Comparison of ENCODE assay signal across 12 mouse cellular contexts in the genomic region with DNA sequence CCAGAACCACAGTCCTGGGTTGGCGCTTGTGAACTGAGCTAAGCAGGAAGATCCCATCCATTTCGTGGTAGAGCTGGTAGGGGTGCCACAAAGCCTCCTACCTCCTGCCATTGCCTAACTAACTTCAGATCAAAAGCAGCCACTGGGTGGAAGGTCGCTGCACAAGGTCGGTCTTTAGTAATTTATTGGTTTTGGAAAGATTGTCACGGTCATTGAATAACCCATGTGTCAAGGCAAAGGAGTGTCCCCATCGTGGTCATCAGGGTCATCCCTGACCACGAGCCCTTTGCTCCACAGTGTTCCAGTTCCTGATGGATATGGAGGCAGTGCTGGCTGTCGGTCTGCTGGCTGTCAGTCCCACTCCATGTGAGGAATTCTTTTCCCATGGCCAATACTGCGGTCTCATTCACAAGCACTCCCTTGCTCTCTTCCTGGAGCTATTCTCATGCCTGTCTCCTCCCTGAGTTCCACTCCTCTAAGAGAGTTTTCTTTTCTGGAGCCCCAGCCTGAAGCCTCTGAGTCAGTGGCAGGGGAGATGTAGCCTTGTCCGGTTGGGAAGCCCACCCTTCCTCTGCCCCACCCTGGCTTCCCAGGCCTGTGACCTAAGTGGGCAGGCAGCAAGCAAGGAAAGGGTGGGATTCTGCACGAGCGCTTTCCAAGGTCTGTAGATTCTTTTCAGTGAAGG. TPM values are rescaled to one million over a fixed set of nuclear protein-coding genes. Genes with fewer than 3 reads are reported as not detected.
A peak's percentile ranks its signal among the peaks of the same experiment; 100 is the strongest.
DNase-seq lines count a peak whose midpoint lies in the region; ATAC-seq and TF ChIP-seq lines count a peak whose summit lies in the region.
"Had no signal": no experiment of that assay in that cellular context is flagged by ENCODE, and none has a peak within 500 bp of the region (broad histone marks: within the 10 kb centered on the region; RNA-seq: fewer than 3 reads in every experiment).

No protein-coding gene starts in this region.

- WGBS in heart, adult 2 months: 45% methylated on average over 12 of the region's 12 CpGs
- 78% methylated on average over 12 of the region's 12 CpGs for WGBS in heart, embryonic 11.5 days (ENCODE audit: insufficient replicate concordance)
- 70% methylated on average over 12 of the region's 12 CpGs for WGBS in heart, embryonic 13.5 days
- WGBS in liver, embryonic 16.5 days (ENCODE audit: insufficient replicate concordance): 44% methylated on average over 12 of the region's 12 CpGs

- H3K9me3 ChIP-seq in heart, embryonic 11.5 days (replicated peaks; ENCODE audit: control insufficient read depth, low read length): no peaks in the 10 kb centered on the region
- H3K9me3 ChIP-seq in ES-Bruce4 (replicated peaks; ENCODE audit: control insufficient read depth, insufficient read depth, low read length, poor library complexity, severe bottlenecking): no peaks in the 10 kb centered on the region
- no peaks in the 10 kb centered on the region for H3K9me3 ChIP-seq in heart, embryonic 13.5 days
- no peaks in the 10 kb centered on the region for H3K9me3 ChIP-seq in liver, embryonic 16.5 days (replicated peaks; ENCODE audit: control insufficient read depth, low read length)
- H3K9me3 ChIP-seq: embryonic facial prominence, embryonic 15.5 days; limb, embryonic 13.5 days had no signal

- H3K36me3 ChIP-seq in heart, adult 2 months (ENCODE audit: control insufficient read depth, insufficient read depth, low read length): peaks cover 39% of the 10 kb centered on the region
- H3K36me3 ChIP-seq in heart, embryonic 11.5 days (ENCODE audit: control insufficient read depth, insufficient read depth, low read length): peaks cover 8% of the 10 kb centered on the region; the same call in 1 of the 2 replicates
- peaks cover 13% of the 10 kb centered on the region for H3K36me3 ChIP-seq in ES-Bruce4 (ENCODE audit: control insufficient read depth, insufficient read depth, low read length, poor library complexity, severe bottlenecking)
- H3K36me3 ChIP-seq in heart, embryonic 13.5 days: peaks cover 35% of the 10 kb centered on the region
- H3K36me3 ChIP-seq in liver, embryonic 16.5 days (ENCODE audit: control insufficient read depth, insufficient read depth): no peaks in the 10 kb centered on the region

- intact Hi-C loops in heart, adult 2 months (cut with DNase I): loop anchor here (1.0 to 5.0 kb wide), 6 partner anchors 11 to 336 kb away; no protein-coding TSS in a partner anchor

- ATAC-seq in heart, embryonic 11.5 days (replicated peaks; ENCODE audit: insufficient number of reproducible peaks, low FRiP score, low TSS enrichment): no peak
- no peak for ATAC-seq in heart, embryonic 13.5 days (ENCODE audit: extremely low read depth, insufficient number of reproducible peaks, low FRiP score, low TSS enrichment)
- peak; percentile 79 for ATAC-seq in liver, embryonic 16.5 days (ENCODE audit: low read depth)
- no peak for ATAC-seq in CD4-positive, CD25-positive, alpha-beta regulatory T cell, adult 4 months

- no peak for TF ChIP-seq CTCF in heart, adult 2 months (IDR thresholded peaks at IDR 0.05)
- TF ChIP-seq CTCF in ES-Bruce4 (IDR thresholded peaks at IDR 0.05; ENCODE audit: low read depth, low read length): no peak

- TF ChIP-seq EP300 in heart, adult 2 months (IDR thresholded peaks at IDR 0.05; ENCODE audit: insufficient read depth, low read depth, low read length): 0 out of 2 replicates have a peak, but pooled peaks have one; percentile 6
- no peak for TF ChIP-seq EP300 in ES-Bruce4 (IDR thresholded peaks at IDR 0.05; ENCODE audit: insufficient read depth, low read depth, low read length)

- peak in 1 of 2 experiments; percentile 55 for DNase-seq in heart, adult 2 months
- no peak for DNase-seq in spleen, postnatal 36 days (ENCODE audit: low spot score in 2 of 2)
- no peak for DNase-seq in right cerebral cortex, postnatal 36 days (ENCODE audit: low spot score in 2 of 2)
- DNase-seq: cerebellum, postnatal 36 days; thymus, postnatal 4 days had no signal

- TF ChIP-seq POLR2A in heart, adult 2 months (IDR thresholded peaks at IDR 0.05; ENCODE audit: insufficient read depth, low read depth, low read length): no peak
- no peak for TF ChIP-seq POLR2A in ES-Bruce4 (IDR thresholded peaks at IDR 0.05; ENCODE audit: insufficient read depth, low read length)

- H3K9ac ChIP-seq in heart, adult 2 months (ENCODE audit: low read depth, low read length): no peak overlapping the region
- no peak overlapping the region for H3K9ac ChIP-seq in heart, embryonic 11.5 days (ENCODE audit: low read depth, low read length)
- no peak overlapping the region for H3K9ac ChIP-seq in ES-Bruce4 (ENCODE audit: low read depth, poor library complexity, severe bottlenecking)
- no peak overlapping the region for H3K9ac ChIP-seq in heart, embryonic 13.5 days
- no peak overlapping the region for H3K9ac ChIP-seq in liver, embryonic 16.5 days (ENCODE audit: low read depth, low read length)
- H3K9ac ChIP-seq: embryonic facial prominence, embryonic 15.5 days; limb, embryonic 13.5 days had no signal

- no peak overlapping the region for H3K4me3 ChIP-seq in heart, adult 2 months
- no peak overlapping the region for H3K4me3 ChIP-seq in heart, embryonic 11.5 days (ENCODE audit: low read depth, low read length)
- H3K4me3 ChIP-seq in ES-Bruce4 (ENCODE audit: low read depth, low read length): no peak overlapping the region
- H3K4me3 ChIP-seq in heart, embryonic 13.5 days: no peak overlapping the region
- H3K4me3 ChIP-seq in liver, embryonic 16.5 days (ENCODE audit: low read depth, low read length): no peak overlapping the region
- H3K4me3 ChIP-seq: embryonic facial prominence, embryonic 15.5 days; limb, embryonic 13.5 days had no signal

- H3K27ac ChIP-seq in heart, adult 2 months: peak overlapping the region; percentile 66
- no peak overlapping the region for H3K27ac ChIP-seq in heart, embryonic 11.5 days (ENCODE audit: low read depth, low read length)
- peak overlapping the region; percentile 99 for H3K27ac ChIP-seq in ES-Bruce4 (ENCODE audit: insufficient read depth, low read length)
- H3K27ac ChIP-seq in heart, embryonic 13.5 days (replicated peaks): peak overlapping the region; percentile 58
- peak overlapping the region; percentile 31; the same call in 1 of the 2 replicates for H3K27ac ChIP-seq in liver, embryonic 16.5 days (ENCODE audit: low read length)
- H3K27ac ChIP-seq: limb, embryonic 13.5 days had no signal

- 0 out of 2 replicates have a peak, but pooled peaks cover 1% of the 10 kb centered on the region for H3K79me2 ChIP-seq in heart, adult 2 months (replicated peaks; ENCODE audit: control insufficient read depth, insufficient read depth, low read length)

- peaks cover 18% of the 10 kb centered on the region for H3K4me1 ChIP-seq in heart, adult 2 months (ENCODE audit: control insufficient read depth, insufficient read depth, low read length)
- H3K4me1 ChIP-seq in heart, embryonic 11.5 days (ENCODE audit: control insufficient read depth, insufficient read depth, low read length): no peaks in the 10 kb centered on the region; the same call in 1 of the 2 replicates
- peaks cover 9% of the 10 kb centered on the region for H3K4me1 ChIP-seq in ES-Bruce4 (ENCODE audit: control insufficient read depth, insufficient read depth, low read length)
- peaks cover 7% of the 10 kb centered on the region; the same call in 1 of the 2 replicates for H3K4me1 ChIP-seq in heart, embryonic 13.5 days
- H3K4me1 ChIP-seq in liver, embryonic 16.5 days (ENCODE audit: control insufficient read depth, low read depth, low read length): no peaks in the 10 kb centered on the region
- H3K4me1 ChIP-seq: limb, embryonic 13.5 days had no signal

- no peaks in the 10 kb centered on the region for H3K27me3 ChIP-seq in heart, adult 2 months (ENCODE audit: control insufficient read depth, insufficient read depth, low read length)
- H3K27me3 ChIP-seq in heart, embryonic 11.5 days (ENCODE audit: control insufficient read depth, insufficient read depth, low read length): no peaks in the 10 kb centered on the region
- H3K27me3 ChIP-seq in ES-Bruce4 (ENCODE audit: control insufficient read depth, insufficient read depth, low read length, poor library complexity, severe bottlenecking): no peaks in the 10 kb centered on the region
- no peaks in the 10 kb centered on the region for H3K27me3 ChIP-seq in heart, embryonic 13.5 days (replicated peaks)
- H3K27me3 ChIP-seq in liver, embryonic 16.5 days (ENCODE audit: control insufficient read depth, insufficient read depth, low read depth, low read length): no peaks in the 10 kb centered on the region
- H3K27me3 ChIP-seq: embryonic facial prominence, embryonic 15.5 days; limb, embryonic 13.5 days had no signal

- H3K4me2 ChIP-seq in heart, embryonic 11.5 days: no peak overlapping the region
- H3K4me2 ChIP-seq in heart, embryonic 13.5 days: no peak overlapping the region
- H3K4me2 ChIP-seq in liver, embryonic 16.5 days (ENCODE audit: low read depth, low read length): no peak overlapping the region
- H3K4me2 ChIP-seq: embryonic facial prominence, embryonic 15.5 days; limb, embryonic 13.5 days had no signal

RNA-seq across cellular contexts. Expression of a gene that starts 58.7 kb away (rescaled TPM):
- 10 to 100 TPM; 64.8 to 74.0 TPM for total RNA-seq in heart, adult 2 months (2021)
- 76.9 and 92.0 TPM in 2 replicates for polyA plus RNA-seq in heart, adult 2 months (2012; rRNA removed)
- polyA plus RNA-seq in heart, embryonic 11.5 days (2014; fragmentation: Nextera tagmentation; extraction: Ambion mirVana): 23.8 and 25.7 TPM in 2 replicates
- polyA plus RNA-seq in ES-Bruce4 (2011; ENCODE audit: insufficient read depth, insufficient read length, low read depth, missing spikeins): 16.1 and 17.5 TPM in 2 replicates
- 30.9 and 31.2 TPM in 2 replicates for polyA plus RNA-seq in heart, embryonic 13.5 days (2015; fragmentation: Nextera tagmentation; extraction: Ambion mirVana)
- polyA plus RNA-seq in liver, embryonic 16.5 days (2015; fragmentation: Nextera tagmentation; extraction: Ambion mirVana): 18.0 and 21.2 TPM in 2 replicates
- under 1 TPM in 1 of 2 experiments, not detected in 1; 0.24 TPM for polyA plus RNA-seq in CD4-positive, CD25-positive, alpha-beta regulatory T cell, adult 4 months (2017; shearing (Covaris generic))

Comparison
In these comparisons a context has a peak if more than half of its experiments do, and no peak if none do; other contexts are left out.
1. RNA of a gene that starts 58.7 kb away (polyA plus RNA-seq): 76.9 to 92.0 TPM in heart, adult 2 months, 30.9 to 31.2 TPM in heart, embryonic 13.5 days, 23.8 to 25.7 TPM in heart, embryonic 11.5 days, 18.0 to 21.2 TPM in liver, embryonic 16.5 days and 16.1 to 17.5 TPM in ES-Bruce4; 0.24 TPM in CD4-positive, CD25-positive, alpha-beta regulatory T cell, adult 4 months; every median in the first group is over 10 times any median in the second.